Mouse (Mus musculus) bone marrow, adult 2 months (tissue): ENCODE results near the gene Gng7. TPM values are rescaled to one million over a fixed set of nuclear protein-coding genes. Genes with fewer than 3 reads are reported as not detected.

Source experiments
- H3K27ac ChIP-seq: fragments of 200-500 bp; 2 replicates; pipeline ENCODE4 v1.5.1; 2012; ENCODE audit warnings: low read depth, mild to moderate bottlenecking, control low read depth, inconsistent platforms, low read length; ENCODE audit not compliant: control insufficient read depth, poor library complexity, insufficient read depth
- H3K4me1 ChIP-seq: fragments of 200-500 bp; 2 replicates; pipeline ENCODE4 v1.6.1; 2011; ENCODE audit warnings: low read length; ENCODE audit not compliant: control insufficient read depth, insufficient read depth
- H3K4me3 ChIP-seq: fragments of 200-500 bp; replicated peaks from 2 replicates; pipeline ENCODE3; 2011; ENCODE audit warnings: mild to moderate bottlenecking, low read depth, low read length, control low read depth; ENCODE audit not compliant: control insufficient read depth
- CTCF ChIP-seq: fragments of 200-500 bp; IDR thresholded peaks from 2 replicates; pipeline ENCODE4 v1.5.1; 2011; ENCODE audit warnings: low read length, control low read depth; ENCODE audit not compliant: control insufficient read depth, insufficient read depth
- POLR2A ChIP-seq: fragments of 200-500 bp; IDR thresholded peaks from 2 replicates; pipeline ENCODE4 v1.6.1; 2011; ENCODE audit warnings: low read depth, mild to moderate bottlenecking, control low read depth, low read length, borderline replicate concordance; ENCODE audit not compliant: control insufficient read depth
- WGBS: fragments of 180-500 bp; shearing (Covaris S2); methylation state at CpG from one replicate; pipeline ENCODE4 v1.1.7; 2018; 5-methylcytosine and 5-hydroxymethylcytosine counted together
- polyA plus RNA-seq: library from polyadenylated mRNA; stranded (reverse); fragments of >200 nt; gene quantifications from 2 replicates; pipeline ENCODE4 v1.2.4, GENCODE M21; 2011; ENCODE audit warnings: low replicate concordance; ENCODE audit not compliant: missing spikeins, insufficient read depth, insufficient read length

The Gng7 gene
- polyA plus RNA-seq, 1 experiment, result not detected

DNA sequence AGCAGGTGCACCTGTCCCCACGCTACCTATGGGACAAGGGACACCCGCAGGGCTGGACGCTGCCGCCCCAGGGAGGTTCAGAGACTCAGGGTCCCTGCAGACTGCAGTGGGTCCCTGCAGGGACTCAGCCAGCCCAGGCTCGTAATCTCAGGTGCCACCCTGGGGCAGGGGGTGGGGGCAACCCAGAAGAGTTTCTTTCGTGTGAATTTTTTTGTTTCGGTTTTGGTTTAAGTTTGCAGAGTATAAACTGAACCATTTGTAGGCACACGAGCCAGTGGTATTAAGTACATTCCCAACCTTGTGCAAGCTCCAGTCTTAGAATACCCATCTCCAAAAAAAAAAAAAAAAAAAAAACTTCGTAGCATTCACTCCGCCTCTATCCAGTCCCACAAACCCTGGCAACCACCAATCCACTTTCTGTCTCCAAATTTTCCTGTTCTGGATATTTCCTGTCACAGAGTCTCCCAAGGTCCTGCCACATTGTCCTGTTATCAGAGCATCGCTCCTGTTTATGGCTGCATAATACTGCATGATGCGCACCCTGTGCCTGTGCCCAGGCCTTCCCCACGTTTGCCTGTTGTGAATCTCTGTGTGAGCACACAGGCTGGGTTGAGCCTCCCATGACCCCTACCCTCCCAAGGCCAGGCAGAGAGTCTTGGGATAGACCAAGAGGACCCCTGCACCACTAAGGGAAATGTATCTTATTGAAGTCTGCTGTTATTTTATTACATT lies 28.6 kb downstream of the Gng7 start:
- peak overlapping the region; percentile 63 for H3K4me3 ChIP-seq
- peaks cover 3% of the 10 kb centered on the region; the same call in 1 of the 2 replicates for H3K4me1 ChIP-seq
- 22% methylated on average over 13 of the region's 13 CpGs for WGBS
- TF ChIP-seq POLR2A, result no peak
- TF ChIP-seq CTCF, result no peak
- no peak overlapping the region for H3K27ac ChIP-seq

DNA sequence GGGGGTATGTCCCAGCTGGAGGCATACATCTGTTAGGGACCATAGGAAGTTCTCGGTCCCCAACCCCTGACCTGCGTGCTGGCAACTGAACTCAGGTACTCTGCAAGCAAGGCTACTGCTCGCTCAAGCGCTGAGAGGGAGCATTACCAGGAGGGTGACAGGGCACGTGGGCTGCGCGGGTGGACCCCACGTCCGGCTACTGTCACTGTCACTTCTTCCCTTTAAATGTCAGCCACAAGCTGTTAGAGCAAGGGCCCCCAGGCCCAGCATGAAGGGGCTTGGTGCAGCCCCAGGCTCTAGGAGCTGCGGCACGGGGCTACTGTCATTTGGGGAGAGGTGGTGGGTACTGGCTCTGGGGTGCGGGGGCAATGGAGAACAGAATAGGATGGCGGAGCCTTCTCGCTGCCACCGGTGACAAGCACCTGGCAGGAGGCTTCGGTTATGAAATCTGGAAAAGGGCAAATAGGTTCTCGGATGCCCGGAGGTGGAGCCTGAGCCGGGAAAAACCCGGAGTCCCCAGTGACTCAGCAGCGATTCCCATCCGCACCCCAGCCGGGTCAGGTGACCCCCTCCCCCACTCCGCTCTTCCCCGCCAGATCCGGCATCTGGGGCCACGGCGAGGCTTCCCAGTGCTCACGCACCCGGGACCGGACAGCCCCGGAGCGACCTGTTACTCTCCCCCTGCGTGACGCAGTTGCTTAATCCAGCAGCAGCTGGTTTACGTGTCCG lies 29.3 kb downstream of the Gng7 start:
- WGBS, result 4% methylated on average over 37 of the region's 37 CpGs
- Histone ChIP-seq H3K4me1 (peaks cover 3% of the 10 kb centered on the region; the same call in 1 of the 2 replicates), H3K27ac (no peak overlapping the region), H3K4me3 (peak overlapping the region; percentile 63)
- no peak for TF ChIP-seq POLR2A
- no peak for TF ChIP-seq CTCF

DNA sequence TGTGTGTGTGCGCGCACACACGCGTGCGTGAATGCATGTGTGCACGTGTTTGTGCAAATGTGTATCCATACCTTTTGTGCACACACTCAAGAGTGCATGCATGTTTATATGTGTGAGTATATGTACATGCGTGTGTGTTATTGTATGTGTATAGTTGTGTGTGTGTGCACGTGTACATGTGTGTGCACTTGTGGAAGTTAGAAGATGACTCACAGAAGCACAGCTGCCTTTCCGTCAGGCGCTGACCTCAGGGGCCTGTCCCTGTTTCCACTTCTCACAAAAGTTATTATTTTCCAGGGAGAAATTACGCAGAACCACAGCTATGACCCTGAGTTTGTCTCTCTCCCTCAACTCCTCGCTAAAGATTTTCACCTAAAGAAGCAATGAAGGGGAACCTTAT lies 30.5 kb downstream of the Gng7 start:
- no peak overlapping the region for H3K27ac ChIP-seq
- H3K4me1 ChIP-seq, result peaks cover 2% of the 10 kb centered on the region; the same call in 1 of the 2 replicates
- 87% methylated on average over 12 of the region's 12 CpGs for WGBS
- no peak for TF ChIP-seq CTCF
- TF ChIP-seq POLR2A, result no peak
- H3K4me3 ChIP-seq, result no peak overlapping the region

DNA sequence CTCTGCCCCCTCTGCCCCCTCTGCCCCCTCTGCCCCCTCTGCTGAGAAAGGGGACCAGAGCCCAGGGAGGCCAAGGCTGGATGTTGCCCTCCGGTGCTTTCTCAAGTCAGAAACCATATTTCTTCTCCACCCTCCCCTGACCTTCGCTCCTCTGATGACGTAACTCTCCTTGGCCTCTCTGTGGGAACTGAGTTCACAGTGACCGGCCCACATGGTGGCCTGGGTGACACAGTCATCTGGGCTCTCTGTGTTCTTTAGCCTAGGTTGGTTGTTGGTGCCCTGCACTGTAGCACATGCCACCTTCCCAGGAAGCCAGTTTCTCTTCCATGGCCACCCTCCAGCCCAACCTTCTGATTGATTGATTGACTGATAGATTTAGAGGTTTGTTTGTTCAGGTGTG lies 32.4 kb downstream of the Gng7 start:
- 49% methylated on average over 4 of the region's 4 CpGs for WGBS
- H3K4me3 ChIP-seq, result no peak overlapping the region
- H3K4me1 ChIP-seq, result no peaks in the 10 kb centered on the region; the same call in 1 of the 2 replicates
- no peak overlapping the region for H3K27ac ChIP-seq
- TF ChIP-seq POLR2A (no peak), CTCF (no peak)

DNA sequence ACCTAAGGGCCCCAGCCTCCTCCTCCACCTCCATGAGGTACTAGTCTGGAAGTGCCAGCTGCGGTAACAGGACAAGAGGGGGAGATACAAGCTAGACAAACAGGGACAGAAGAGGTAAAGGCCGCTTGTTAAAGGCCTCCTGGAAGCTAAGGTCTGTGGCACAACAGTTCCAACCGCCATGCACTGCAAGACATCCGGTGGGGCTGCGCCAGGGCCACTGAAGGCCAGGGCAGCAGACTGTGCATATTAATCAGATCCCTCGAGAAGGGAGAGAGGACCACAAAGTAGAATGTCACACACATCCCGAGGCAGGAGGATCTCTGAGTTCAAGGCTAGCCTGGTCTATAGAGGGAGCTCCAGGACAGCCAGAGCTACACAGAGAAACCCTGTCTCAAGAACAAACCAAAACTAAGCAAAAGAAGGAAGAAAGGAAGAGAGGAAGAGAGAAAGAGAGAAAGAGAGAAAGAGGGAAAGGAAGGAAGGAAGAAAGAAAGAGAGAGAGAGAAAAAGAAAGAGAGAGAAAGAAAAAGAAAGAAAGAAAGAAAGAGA lies 33.1 kb downstream of the Gng7 start:
- no peaks in the 10 kb centered on the region; the same call in 1 of the 2 replicates for H3K4me1 ChIP-seq
- WGBS, result 25% methylated on average over 7 of the region's 7 CpGs
- peak overlapping the region; percentile 31; the same call in 1 of the 2 replicates for H3K27ac ChIP-seq
- TF ChIP-seq CTCF (no peak), POLR2A (no peak)
- no peak overlapping the region for H3K4me3 ChIP-seq

DNA sequence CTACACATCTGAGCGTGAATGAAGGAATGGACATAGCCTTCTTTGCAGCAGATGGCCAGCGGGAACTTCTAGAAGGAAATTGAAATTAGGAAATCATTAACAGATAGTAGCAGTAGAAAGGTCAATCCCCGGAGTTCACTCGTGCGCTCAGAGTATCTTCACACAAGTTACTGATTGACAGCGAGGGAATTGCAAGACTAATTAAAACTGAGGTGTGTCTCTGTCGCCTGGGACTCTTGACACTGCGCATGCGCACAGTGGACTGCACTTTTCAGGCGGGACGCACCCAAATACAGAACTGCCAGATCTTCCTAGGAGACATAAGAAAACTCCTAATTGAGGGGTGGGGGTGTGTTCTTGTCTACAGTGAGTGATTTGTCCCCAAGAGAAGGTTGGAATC lies 39.3 kb downstream of the Gng7 start:
- H3K27ac ChIP-seq, result no peak overlapping the region
- H3K4me1 ChIP-seq, result no peaks in the 10 kb centered on the region
- no peak overlapping the region for H3K4me3 ChIP-seq
- WGBS, result 82% methylated on average over 11 of the region's 11 CpGs
- TF ChIP-seq POLR2A, result no peak
- TF ChIP-seq CTCF, result no peak

DNA sequence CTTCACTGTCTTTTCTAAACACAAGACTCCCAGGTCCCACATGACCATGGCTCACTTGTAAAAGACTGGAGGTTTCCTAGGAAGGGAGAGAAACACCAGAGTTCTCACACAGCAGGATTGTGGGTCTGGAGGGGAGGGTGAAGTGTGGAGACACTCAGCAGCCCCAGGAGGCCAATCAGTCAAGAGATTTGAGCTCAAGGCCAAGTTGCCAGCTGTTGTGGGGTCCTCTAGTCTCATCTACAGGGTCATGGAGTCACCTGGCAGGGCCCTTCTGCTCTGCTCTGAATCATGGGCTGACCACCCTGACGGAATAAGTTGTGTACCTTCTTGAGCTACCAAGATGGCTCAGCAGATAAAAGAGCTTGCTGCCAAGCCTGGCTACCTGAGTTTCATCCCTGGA lies 41.0 kb downstream of the Gng7 start:
- H3K4me1 ChIP-seq, result no peaks in the 10 kb centered on the region
- 60% methylated on average over 1 of the region's 1 CpGs for WGBS
- no peak overlapping the region for H3K4me3 ChIP-seq
- no peak for TF ChIP-seq CTCF
- no peak for TF ChIP-seq POLR2A
- H3K27ac ChIP-seq, result no peak overlapping the region
